ENCODE assay signal across 10 mouse cellular contexts in the genomic region with DNA sequence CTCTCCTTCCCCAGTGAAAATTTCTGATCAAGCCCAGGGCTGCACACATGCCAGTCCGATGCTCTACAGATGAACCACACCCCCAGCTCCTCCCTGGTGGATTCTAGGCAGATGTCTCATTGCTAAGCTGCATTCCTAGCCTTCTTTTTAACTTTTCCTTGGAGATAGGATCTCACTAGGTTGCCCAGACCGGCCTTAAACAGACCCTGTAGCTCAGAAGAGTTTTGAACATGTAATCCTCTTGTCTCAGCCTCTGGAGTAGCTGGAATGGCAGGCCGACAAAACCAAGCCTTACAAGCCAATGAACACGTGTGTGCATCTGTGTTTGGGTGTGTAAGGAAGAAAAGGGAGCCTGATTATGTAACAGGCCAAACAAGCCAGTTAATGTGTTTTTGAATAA. TPM values are rescaled to one million over a fixed set of nuclear protein-coding genes. Genes with fewer than 3 reads are reported as not detected.
DNase-seq lines count a peak whose midpoint lies in the region; ATAC-seq and TF ChIP-seq lines count a peak whose summit lies in the region.
"Had no signal": no experiment of that assay in that cellular context is flagged by ENCODE, and none has a peak within 500 bp of the region (broad histone marks: within the 10 kb centered on the region; RNA-seq: fewer than 3 reads in every experiment).

No protein-coding gene starts in this region.

- H3K9ac ChIP-seq in liver, embryonic 12.5 days = peak overlapping the region; percentile 58; the same call in 1 of the 2 replicates
- no peak overlapping the region for H3K9ac ChIP-seq in embryonic facial prominence, embryonic 12.5 days
- H3K9ac ChIP-seq in liver, embryonic 13.5 days = no peak overlapping the region

- no peak overlapping the region for H3K4me2 ChIP-seq in liver, embryonic 12.5 days
- H3K4me2 ChIP-seq in embryonic facial prominence, embryonic 12.5 days (replicated peaks) = peak overlapping the region; percentile 51; the same call in 1 of the 2 replicates
- H3K4me2 ChIP-seq in liver, embryonic 13.5 days = no peak overlapping the region

- H3K9me3 ChIP-seq in liver, embryonic 12.5 days (replicated peaks) = no peaks in the 10 kb centered on the region
- H3K9me3 ChIP-seq in embryonic facial prominence, embryonic 12.5 days = no peaks in the 10 kb centered on the region
- H3K9me3 ChIP-seq in liver, embryonic 13.5 days (replicated peaks) = no peaks in the 10 kb centered on the region
- H3K9me3 ChIP-seq: hindbrain, embryonic 12.5 days had no signal

- peak overlapping the region; percentile 88 for H3K27ac ChIP-seq in gastrocnemius, adult 2 months
- H3K27ac ChIP-seq in liver, embryonic 12.5 days = no peak overlapping the region
- no peak overlapping the region for H3K27ac ChIP-seq in embryonic facial prominence, embryonic 12.5 days
- peak overlapping the region; percentile 6; the same call in 1 of the 2 replicates for H3K27ac ChIP-seq in liver, embryonic 13.5 days
- H3K27ac ChIP-seq: hindbrain, embryonic 12.5 days; macrophage had no signal

- 42% methylated on average over 4 of the region's 4 CpGs for WGBS in liver, embryonic 12.5 days (ENCODE audit: insufficient replicate concordance)
- 56% methylated on average over 4 of the region's 4 CpGs for WGBS in embryonic facial prominence, embryonic 12.5 days
- WGBS in liver, embryonic 13.5 days (ENCODE audit: insufficient replicate concordance) = 40% methylated on average over 4 of the region's 4 CpGs

- 0 out of 2 replicates have a peak, but pooled peaks cover 3% of the 10 kb centered on the region for H3K27me3 ChIP-seq in liver, embryonic 12.5 days (replicated peaks)
- H3K27me3 ChIP-seq in embryonic facial prominence, embryonic 12.5 days = no peaks in the 10 kb centered on the region
- H3K27me3 ChIP-seq in liver, embryonic 13.5 days = no peaks in the 10 kb centered on the region
- H3K27me3 ChIP-seq: hindbrain, embryonic 12.5 days had no signal

- DNase-seq in gastrocnemius, adult 2 months = peak; percentile 47
- DNase-seq in gastrocnemius, postnatal 36 days = no peak
- no peak for DNase-seq in liver
- DNase-seq in liver, embryonic 13.5 days = no peak
- DNase-seq in frontal cortex, postnatal 14 days (ENCODE audit: low spot score in 2 of 2) = no peak

- intact Hi-C loops in gastrocnemius, adult 2 months (cut with DNase I) = no loop called here
- intact Hi-C loops in gastrocnemius, postnatal 36 days (cut with DNase I) = no loop called here

- no peak for ATAC-seq in liver, embryonic 12.5 days
- no peak for ATAC-seq in embryonic facial prominence, embryonic 12.5 days (ENCODE audit: insufficient number of reproducible peaks, insufficient read depth, low FRiP score, low TSS enrichment)
- ATAC-seq in liver, embryonic 13.5 days (ENCODE audit: low read depth) = no peak
- no peak for ATAC-seq in CD4-positive, CD25-positive, alpha-beta regulatory T cell, adult 4 months

- no peaks in the 10 kb centered on the region for H3K36me3 ChIP-seq in liver, embryonic 12.5 days
- peaks cover 56% of the 10 kb centered on the region for H3K36me3 ChIP-seq in embryonic facial prominence, embryonic 12.5 days
- no peaks in the 10 kb centered on the region for H3K36me3 ChIP-seq in liver, embryonic 13.5 days
- H3K36me3 ChIP-seq: hindbrain, embryonic 12.5 days had no signal

- TF ChIP-seq CTCF in gastrocnemius, adult 2 months (IDR thresholded peaks at IDR 0.05) = no peak

- no peak overlapping the region; the same call in 1 of the 2 replicates for H3K4me3 ChIP-seq in gastrocnemius, adult 2 months
- H3K4me3 ChIP-seq in liver, embryonic 12.5 days = no peak overlapping the region
- no peak overlapping the region for H3K4me3 ChIP-seq in embryonic facial prominence, embryonic 12.5 days
- H3K4me3 ChIP-seq in liver, embryonic 13.5 days (replicated peaks) = no peak overlapping the region

- H3K4me1 ChIP-seq in liver, embryonic 12.5 days = peaks cover 50% of the 10 kb centered on the region
- H3K4me1 ChIP-seq in embryonic facial prominence, embryonic 12.5 days = peaks cover 19% of the 10 kb centered on the region
- H3K4me1 ChIP-seq in liver, embryonic 13.5 days (replicated peaks) = peaks cover 47% of the 10 kb centered on the region

RNA-seq across cellular contexts. Expression of a gene that starts 7.8 kb away (rescaled TPM):
- total RNA-seq in gastrocnemius, adult 2 months (2021) = 10 to 100 TPM; 39.9 to 48.6 TPM
- total RNA-seq in gastrocnemius, postnatal 36 days (2021) = 10 to 100 TPM; 39.1 to 44.9 TPM
- 14.1 and 20.1 TPM in 2 replicates for polyA plus RNA-seq in liver, embryonic 12.5 days (2016; fragmentation: Nextera tagmentation; extraction: Ambion mirVana)
- polyA plus RNA-seq in embryonic facial prominence, embryonic 12.5 days (2016; fragmentation: Nextera tagmentation; extraction: Ambion mirVana) = 71.1 and 76.0 TPM in 2 replicates
- polyA plus RNA-seq in liver, embryonic 13.5 days (2015; fragmentation: Nextera tagmentation; extraction: Ambion mirVana) = 13.3 and 14.5 TPM in 2 replicates
- 10 to 100 TPM; 17.8 to 34.4 TPM for polyA plus RNA-seq in CD4-positive, CD25-positive, alpha-beta regulatory T cell, adult 4 months (2017; shearing (Covaris generic))

RNA-seq across cellular contexts. Expression of a gene that starts 26.2 kb away (rescaled TPM):
- total RNA-seq in gastrocnemius, adult 2 months (2021) = 10 to 100 TPM; 66.3 to 72.8 TPM
- 10 to 100 TPM; 60.4 to 62.0 TPM for total RNA-seq in gastrocnemius, postnatal 36 days (2021)
- 46.1 and 52.3 TPM in 2 replicates for polyA plus RNA-seq in liver, embryonic 12.5 days (2016; fragmentation: Nextera tagmentation; extraction: Ambion mirVana)
- polyA plus RNA-seq in embryonic facial prominence, embryonic 12.5 days (2016; fragmentation: Nextera tagmentation; extraction: Ambion mirVana) = 68.1 and 72.8 TPM in 2 replicates
- polyA plus RNA-seq in liver, embryonic 13.5 days (2015; fragmentation: Nextera tagmentation; extraction: Ambion mirVana) = 31.4 and 36.3 TPM in 2 replicates
- 10 to 100 TPM; 40.5 to 57.0 TPM for polyA plus RNA-seq in CD4-positive, CD25-positive, alpha-beta regulatory T cell, adult 4 months (2017; shearing (Covaris generic))

RNA-seq across cellular contexts. Expression of a gene that starts 36.0 kb away (rescaled TPM):
- total RNA-seq in gastrocnemius, adult 2 months (2021) = under 1 TPM; 0.10 to 0.56 TPM
- total RNA-seq in gastrocnemius, postnatal 36 days (2021) = under 1 TPM; 0.17 to 0.18 TPM
- polyA plus RNA-seq in liver, embryonic 12.5 days (2016; fragmentation: Nextera tagmentation; extraction: Ambion mirVana) = 0.62 and 0.81 TPM in 2 replicates
- 4.2 and 5.3 TPM in 2 replicates for polyA plus RNA-seq in embryonic facial prominence, embryonic 12.5 days (2016; fragmentation: Nextera tagmentation; extraction: Ambion mirVana)
- 0.34 and 0.38 TPM in 2 replicates for polyA plus RNA-seq in liver, embryonic 13.5 days (2015; fragmentation: Nextera tagmentation; extraction: Ambion mirVana)
- polyA plus RNA-seq in CD4-positive, CD25-positive, alpha-beta regulatory T cell, adult 4 months (2017; shearing (Covaris generic)) = 1 to 10 TPM; 2.1 to 3.0 TPM

Comparison
In these comparisons a context has a peak if more than half of its experiments do, and no peak if none do; other contexts are left out.
1. H3K27ac ChIP-seq: peak in gastrocnemius, adult 2 months (single experiment) and liver, embryonic 13.5 days (single experiment); none in liver, embryonic 12.5 days (single experiment) and embryonic facial prominence, embryonic 12.5 days (single experiment).